Mouse (Mus musculus) MEL (cell line): ENCODE results near the gene Fam217b. TPM values are rescaled to one million over a fixed set of nuclear protein-coding genes. Genes with fewer than 3 reads are reported as not detected.

Experiments used
- DNase-seq: peaks from one replicate; pipeline ENCODE4 v3.0.0; 2011; ENCODE audit warnings: low read depth, low spot score
- H3K27ac ChIP-seq: 2 replicates; pipeline ENCODE4 v1.5.1; 2012; ENCODE audit warnings: low read depth, mild to moderate bottlenecking, control low read depth, low read length, moderate library complexity; ENCODE audit not compliant: control insufficient read depth
- H3K27me3 ChIP-seq, 2 experiments: fragments of 150-350 bp in 1 of 2; sonication (generic) in 1 of 2; 2 replicates each; pipeline ENCODE4 v1.6.1; 2012; ENCODE audit warnings: low read length in 2 of 2, mild to moderate bottlenecking in 2 of 2, improper control_type of control experiment in 1 of 2, moderate library complexity in 1 of 2; ENCODE audit not compliant: insufficient read depth in 2 of 2, control insufficient read depth in 1 of 2
- H3K36me3 ChIP-seq, 2 experiments: 2 replicates each; pipeline ENCODE4 v1.6.1; 2012 to 2014; ENCODE audit warnings: low read length in 2 of 2, improper control_type of control experiment in 1 of 2, inconsistent platforms in 1 of 2, mild to moderate bottlenecking in 1 of 2; ENCODE audit not compliant: insufficient read depth in 2 of 2, control insufficient read depth in 1 of 2
- H3K4me1 ChIP-seq, 2 experiments: fragments of 150-350 bp in 1 of 2; sonication (generic) in 1 of 2; 2 replicates each; pipeline ENCODE4 v1.6.1; 2012; ENCODE audit warnings: low read length in 2 of 2, improper control_type of control experiment in 1 of 2, mild to moderate bottlenecking in 1 of 2; ENCODE audit not compliant: insufficient read depth in 2 of 2, control insufficient read depth in 1 of 2
- H3K4me3 ChIP-seq, 2 experiments: fragments of 150-350 bp in 1 of 2; sonication (generic) in 1 of 2; 2 replicates each; pipeline ENCODE4 v1.5.1; 2012; ENCODE audit warnings: low read depth in 2 of 2, low read length in 2 of 2, mild to moderate bottlenecking in 2 of 2, moderate library complexity in 2 of 2, control low read depth in 1 of 2, improper control_type of control experiment in 1 of 2; ENCODE audit not compliant: control insufficient read depth in 1 of 2, insufficient read depth in 1 of 2
- H3K79me2 ChIP-seq: 2 replicates; pipeline ENCODE4 v1.6.1; 2012; ENCODE audit warnings: mild to moderate bottlenecking, low read length, moderate library complexity; ENCODE audit not compliant: control insufficient read depth, poor library complexity, insufficient read depth
- H3K9ac ChIP-seq: 2 replicates; pipeline ENCODE4 v1.6.1; 2012; ENCODE audit warnings: low read depth, mild to moderate bottlenecking, control low read depth, low read length, moderate library complexity; ENCODE audit not compliant: control insufficient read depth, poor library complexity, severe bottlenecking
- H3K9me3 ChIP-seq: fragments of 150-350 bp; sonication (generic); replicated peaks from 2 replicates; pipeline ENCODE4 v1.6.1; 2012; ENCODE audit warnings: mild to moderate bottlenecking, low read length, improper control_type of control experiment, moderate library complexity; ENCODE audit not compliant: insufficient read depth
- E2F4 ChIP-seq: IDR thresholded peaks from 2 replicates; pipeline ENCODE4 v1.6.1; 2011; ENCODE audit warnings: low read depth, low read length, improper control_type of control experiment, borderline replicate concordance
- ELF1 ChIP-seq: IDR thresholded peaks from 2 replicates; pipeline ENCODE4 v1.6.1; 2014; ENCODE audit warnings: low read depth, mild to moderate bottlenecking, inconsistent platforms, low read length, improper control_type of control experiment, moderate library complexity
- GATA1 ChIP-seq: IDR thresholded peaks from 2 replicates; pipeline ENCODE4 v1.6.1; 2011; ENCODE audit warnings: low read depth, low read length, improper control_type of control experiment
- MAZ ChIP-seq: IDR thresholded peaks from 2 replicates; pipeline ENCODE4 v1.6.1; 2012; ENCODE audit warnings: low read depth, mild to moderate bottlenecking, inconsistent platforms, low read length, improper control_type of control experiment
- MEF2A ChIP-seq: IDR thresholded peaks from 2 replicates; pipeline ENCODE4 v1.6.1; 2014; ENCODE audit warnings: low read depth, mild to moderate bottlenecking, inconsistent platforms, low read length, improper control_type of control experiment; ENCODE audit not compliant: poor library complexity, insufficient replicate concordance, severe bottlenecking; ENCODE audit errors: extremely low read depth
- POLR2AphosphoS2 ChIP-seq: IDR thresholded peaks from 2 replicates; pipeline ENCODE4 v1.6.1; 2011; ENCODE audit warnings: low read length, improper control_type of control experiment
- SMC3 ChIP-seq: IDR thresholded peaks from 2 replicates; pipeline ENCODE4 v1.6.1; 2011; ENCODE audit warnings: low read depth, low read length, improper control_type of control experiment
- TAL1 ChIP-seq: IDR thresholded peaks from 2 replicates; pipeline ENCODE4 v1.6.1; 2012; ENCODE audit warnings: mild to moderate bottlenecking, inconsistent platforms, low read length, moderate library complexity, mixed read lengths
- ZKSCAN1 ChIP-seq: IDR thresholded peaks from 2 replicates; pipeline ENCODE4 v1.6.1; 2012; ENCODE audit warnings: low read depth, mild to moderate bottlenecking, inconsistent platforms, low read length, improper control_type of control experiment, moderate library complexity
- polyA plus RNA-seq, 2 experiments: library from polyadenylated mRNA; stranded (reverse) in 1 of 2; unstranded in 1 of 2; fragments of >175 nt in 1 of 2; fragments of >200 nt in 1 of 2; gene quantifications; 2 replicates each; pipeline versions ENCODE4 v1.2.1 to v1.2.4; 2012; ENCODE audit warnings: low replicate concordance in 2 of 2, low read depth in 1 of 2; ENCODE audit not compliant: insufficient read length in 2 of 2, insufficient read depth in 1 of 2, missing spikeins in 1 of 2
- total RNA-seq: library from RNA; depleted of rRNA; stranded (reverse); fragments of 300-350 nt; gene quantifications from 2 replicates; pipeline ENCODE4 v1.2.3, GENCODE M21; 2012

Fam217b gene
- total and polyA plus RNA-seq, 3 experiments: not detected

DNA sequence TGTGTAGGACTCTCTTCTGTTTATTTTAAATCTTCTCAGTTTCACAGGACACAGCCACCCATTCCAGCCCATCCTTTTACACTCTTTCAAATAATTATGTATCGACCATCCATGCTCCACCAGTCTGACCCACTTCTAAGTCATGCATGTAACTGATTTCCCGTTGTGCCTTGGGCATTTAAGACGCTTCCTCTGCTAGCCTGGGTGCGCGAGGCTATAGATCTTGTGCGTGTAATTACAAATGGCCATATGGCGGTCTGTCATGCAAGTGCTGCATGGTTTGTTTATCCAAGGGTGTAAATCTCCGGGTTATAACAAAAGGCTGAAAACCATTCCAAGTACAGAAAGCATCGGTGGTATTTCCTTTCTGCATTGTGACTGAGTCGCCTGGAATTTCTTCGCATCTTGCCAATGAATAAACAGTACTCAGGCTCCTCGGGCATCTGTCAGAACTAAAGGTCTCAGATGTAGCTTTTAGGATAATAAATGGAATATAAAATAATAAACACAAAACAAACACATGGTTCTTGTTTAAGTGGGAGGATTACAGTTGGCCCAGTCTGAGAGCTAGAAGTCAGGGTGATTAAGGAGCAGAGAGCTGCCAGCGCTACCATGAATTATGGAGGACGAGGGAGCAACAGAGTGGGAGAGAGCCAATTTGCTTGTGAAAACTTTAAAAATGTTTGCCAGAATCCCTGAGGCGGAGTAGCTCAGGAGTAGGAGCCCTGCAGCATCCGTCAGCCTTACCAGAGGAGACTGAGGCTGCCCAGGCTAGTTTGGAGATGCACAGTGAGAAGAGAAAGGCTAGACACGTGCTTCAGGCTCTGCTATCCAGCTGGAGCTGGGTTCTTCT is 40.6 kb downstream of the Fam217b start:
- no peak overlapping the region for H3K9ac ChIP-seq
- no peak overlapping the region for H3K27ac ChIP-seq
- H3K9me3 ChIP-seq: no peaks in the 10 kb centered on the region; the same call in 1 of the 2 replicates
- no peak overlapping the region for H3K4me3 ChIP-seq
- H3K79me2 ChIP-seq: no peaks in the 10 kb centered on the region
- TF ChIP-seq GATA1: no peak
- TF ChIP-seq E2F4: no peak
- TF ChIP-seq, all 39 proteins: peak for 0
- no peaks in the 10 kb centered on the region for H3K36me3 ChIP-seq
- H3K27me3 ChIP-seq: no peaks in the 10 kb centered on the region
- H3K4me1 ChIP-seq: no peaks in the 10 kb centered on the region
- DNase-seq: no peak

GRCm38 (mm10) chr2:178457414-178457813 is 43.1 kb downstream of the Fam217b start:
- TF ChIP-seq TAL1: no peak
- TF ChIP-seq ELF1: no peak
- no peak for TF ChIP-seq ZKSCAN1
- TF ChIP-seq POLR2AphosphoS2: no peak
- TF ChIP-seq MAZ: no peak
- no peak for TF ChIP-seq SMC3
- no peak for TF ChIP-seq MEF2A
- DNase-seq: no peak

GRCm38 (mm10) chr2:178460353-178460752 is 46.0 kb downstream of the Fam217b start:
- DNase-seq: no peak
- no peaks in the 10 kb centered on the region for H3K9me3 ChIP-seq
- no peaks in the 10 kb centered on the region for H3K36me3 ChIP-seq
- no peak for TF ChIP-seq MAZ
- H3K4me1 ChIP-seq: no peaks in the 10 kb centered on the region
- H3K27me3 ChIP-seq: no peaks in the 10 kb centered on the region
- H3K9ac ChIP-seq: no peak overlapping the region
- no peak overlapping the region for H3K4me3 ChIP-seq
- no peaks in the 10 kb centered on the region for H3K79me2 ChIP-seq
- H3K27ac ChIP-seq: no peak overlapping the region

More at GRCm38 (mm10) chr2:178457414-178457813, 43.1 kb downstream of the Fam217b start:
- Histone ChIP-seq H3K79me2 (no peaks in the 10 kb centered on the region), H3K36me3 (no peaks in the 10 kb centered on the region), H3K27ac (no peak overlapping the region), H3K4me3 (no peak overlapping the region), H3K27me3 (no peaks in the 10 kb centered on the region), H3K9ac (no peak overlapping the region), H3K4me1 (no peaks in the 10 kb centered on the region), H3K9me3 (no peaks in the 10 kb centered on the region; the same call in 1 of the 2 replicates)
